Mouse (Mus musculus) cerebellum, postnatal 36 days (tissue): ENCODE data around the gene Idh3b.

Source experiments
- DNase-seq, 2 experiments: peaks; one replicate each; pipeline ENCODE4 v3.0.0; 2021 to 2022; ENCODE audit warnings: mixed read lengths in 2 of 2

Idh3b gene

DNA sequence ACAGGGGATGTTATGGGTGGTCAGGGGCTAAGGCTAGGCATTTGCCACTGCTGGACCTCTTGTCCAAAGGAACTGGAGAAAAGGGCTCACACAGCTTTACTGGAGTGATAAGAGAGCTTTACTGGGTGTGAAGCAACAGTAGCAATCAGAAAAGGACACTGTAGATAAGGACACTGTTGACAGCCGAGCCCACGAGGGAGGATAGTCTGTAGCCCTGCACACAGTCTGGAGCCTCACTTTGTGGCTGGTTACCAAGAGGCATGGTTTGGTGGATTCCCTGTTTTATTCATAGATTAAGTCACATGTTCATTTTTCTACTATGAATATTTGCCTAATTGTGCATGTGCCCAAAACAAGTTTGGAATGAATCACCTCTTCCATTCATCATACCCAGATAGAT lies 21.9 kb downstream of the Idh3b start:
- DNase-seq, result no peak

DNA sequence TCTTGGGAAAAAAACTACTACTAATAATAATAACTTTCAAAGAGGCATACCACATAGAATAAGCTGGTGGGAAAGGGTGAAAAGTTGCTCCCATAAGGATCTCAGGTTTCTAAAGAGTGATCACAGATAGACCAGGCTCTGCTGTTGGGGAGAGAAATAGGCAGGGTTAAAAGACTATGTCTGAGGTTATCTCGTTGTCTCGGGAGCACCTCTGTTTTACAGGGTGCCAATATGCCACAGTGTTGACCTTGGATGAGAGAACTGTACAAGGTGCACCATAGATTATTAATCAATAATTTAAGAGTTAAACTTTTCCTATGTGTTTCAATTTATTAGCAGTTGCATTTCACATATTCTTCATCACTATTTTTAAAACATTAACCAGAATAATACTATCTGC lies 22.4 kb downstream of the Idh3b start:
- DNase-seq, result no peak

DNA sequence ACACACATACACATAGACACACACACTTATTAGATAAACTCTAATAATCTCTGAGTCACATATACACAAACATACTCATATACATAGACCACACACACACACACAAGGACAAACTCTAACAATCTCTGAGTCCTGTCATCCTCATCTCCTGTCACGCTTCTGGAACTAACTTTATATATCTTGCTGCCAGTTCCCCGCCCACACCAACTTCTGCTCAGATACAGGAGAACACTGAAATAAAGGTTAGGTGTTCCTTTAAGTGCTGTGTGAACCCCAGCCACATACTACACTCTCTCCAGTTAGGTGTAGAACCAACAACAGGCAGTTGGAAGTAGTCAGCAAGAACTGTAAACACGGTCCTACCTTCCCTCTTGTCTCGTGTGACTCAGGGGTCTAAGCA lies 23.5 kb downstream of the Idh3b start:
- DNase-seq, result no peak

DNA sequence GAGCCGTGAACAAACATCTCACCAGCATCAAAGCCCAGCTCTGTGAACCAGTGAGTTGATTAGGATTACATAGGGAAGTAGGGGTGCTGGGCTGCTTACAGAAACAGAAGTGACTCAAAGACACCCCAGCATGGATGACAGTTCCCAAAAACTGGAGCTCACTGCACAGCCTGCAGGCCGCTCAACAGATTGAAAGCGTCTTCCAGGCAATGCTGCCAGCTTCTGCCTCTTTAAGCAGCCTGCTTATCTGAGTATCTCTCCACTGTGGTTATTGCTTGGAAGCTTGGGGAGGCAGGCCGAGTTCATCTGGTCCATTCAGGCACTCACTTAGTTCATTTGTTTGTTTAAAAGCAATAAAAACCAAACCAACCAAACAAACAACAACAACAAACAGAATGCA lies 27.6 kb downstream of the Idh3b start:
- no peak for DNase-seq

DNA sequence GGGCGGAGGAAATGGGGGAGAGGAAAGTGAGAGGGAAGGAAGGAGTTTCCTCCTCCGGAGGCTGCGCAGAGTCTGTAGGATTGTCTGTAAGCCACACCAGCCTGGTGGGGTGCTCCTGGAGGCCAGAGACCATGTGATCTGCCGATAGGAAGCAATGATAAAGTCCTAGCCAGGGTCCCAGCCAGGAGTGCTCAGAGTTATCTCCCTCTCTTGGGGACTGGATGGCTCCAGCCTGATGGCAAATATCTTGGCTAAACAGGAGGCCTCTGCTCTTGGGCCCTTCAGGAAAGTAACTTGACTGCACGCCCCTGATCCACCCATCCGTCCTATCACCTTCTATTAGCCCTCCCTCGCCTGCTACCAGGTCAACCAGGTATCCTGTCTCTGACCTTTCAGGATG lies 36.1 kb downstream of the Idh3b start:
- DNase-seq, result no peak

DNA sequence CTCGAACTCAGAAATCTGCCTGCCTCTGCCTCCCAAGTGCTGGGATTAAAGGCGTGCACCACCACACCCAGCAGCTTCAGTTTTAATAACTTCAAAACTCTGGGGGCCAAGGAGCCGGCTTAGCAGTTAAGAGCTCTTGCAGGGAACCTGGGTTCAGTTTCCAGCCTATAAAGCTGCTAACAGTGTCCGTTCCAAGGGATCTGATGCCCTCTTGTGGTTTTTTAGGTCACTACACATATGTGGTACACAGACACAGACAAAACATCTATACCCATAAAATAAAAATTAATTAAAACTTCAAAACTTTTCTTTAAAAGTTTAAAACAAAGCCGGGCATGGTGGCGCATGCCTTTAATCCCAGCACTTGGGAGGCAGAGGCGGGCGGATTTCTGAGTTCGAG lies 37.4 kb downstream of the Idh3b start:
- DNase-seq, result peak; percentile 4 to 30
